Mouse (Mus musculus) bone marrow macrophage, adult 2 months (primary cell): ENCODE measurements around the gene Hyal3. TPM values are rescaled to one million over a fixed set of nuclear protein-coding genes. Genes with fewer than 3 reads are reported as not detected.

Experiments used
- H3K27ac ChIP-seq: 2 replicates; pipeline ENCODE4 v1.5.1; 2012; ENCODE audit warnings: low read depth, low read length; ENCODE audit not compliant: insufficient read depth
- H3K4me1 ChIP-seq: 2 replicates; pipeline ENCODE4 v1.6.1; 2012; ENCODE audit warnings: low read length; ENCODE audit not compliant: control insufficient read depth, insufficient read depth
- H3K4me3 ChIP-seq: 2 replicates; pipeline ENCODE4 v1.5.1; 2012; ENCODE audit warnings: mild to moderate bottlenecking, low read length, moderate library complexity; ENCODE audit not compliant: insufficient read depth
- CTCF ChIP-seq: IDR thresholded peaks from 2 replicates; pipeline ENCODE4 v1.5.1; 2012; ENCODE audit warnings: low read depth, mild to moderate bottlenecking, low read length, moderate library complexity
- POLR2A ChIP-seq: IDR thresholded peaks from 2 replicates; pipeline ENCODE4 v1.6.1; 2012; ENCODE audit warnings: mild to moderate bottlenecking, low read depth, low read length, borderline replicate concordance
- polyA plus RNA-seq: library from polyadenylated mRNA; stranded (reverse); fragments of >200 nt; gene quantifications from 2 replicates; pipeline ENCODE4 v1.2.4, GENCODE M21; 2012; ENCODE audit not compliant: missing spikeins, insufficient read depth, insufficient read length

The Hyal3 gene
- polyA plus RNA-seq, 1 experiment: 0.29 TPM

DNA sequence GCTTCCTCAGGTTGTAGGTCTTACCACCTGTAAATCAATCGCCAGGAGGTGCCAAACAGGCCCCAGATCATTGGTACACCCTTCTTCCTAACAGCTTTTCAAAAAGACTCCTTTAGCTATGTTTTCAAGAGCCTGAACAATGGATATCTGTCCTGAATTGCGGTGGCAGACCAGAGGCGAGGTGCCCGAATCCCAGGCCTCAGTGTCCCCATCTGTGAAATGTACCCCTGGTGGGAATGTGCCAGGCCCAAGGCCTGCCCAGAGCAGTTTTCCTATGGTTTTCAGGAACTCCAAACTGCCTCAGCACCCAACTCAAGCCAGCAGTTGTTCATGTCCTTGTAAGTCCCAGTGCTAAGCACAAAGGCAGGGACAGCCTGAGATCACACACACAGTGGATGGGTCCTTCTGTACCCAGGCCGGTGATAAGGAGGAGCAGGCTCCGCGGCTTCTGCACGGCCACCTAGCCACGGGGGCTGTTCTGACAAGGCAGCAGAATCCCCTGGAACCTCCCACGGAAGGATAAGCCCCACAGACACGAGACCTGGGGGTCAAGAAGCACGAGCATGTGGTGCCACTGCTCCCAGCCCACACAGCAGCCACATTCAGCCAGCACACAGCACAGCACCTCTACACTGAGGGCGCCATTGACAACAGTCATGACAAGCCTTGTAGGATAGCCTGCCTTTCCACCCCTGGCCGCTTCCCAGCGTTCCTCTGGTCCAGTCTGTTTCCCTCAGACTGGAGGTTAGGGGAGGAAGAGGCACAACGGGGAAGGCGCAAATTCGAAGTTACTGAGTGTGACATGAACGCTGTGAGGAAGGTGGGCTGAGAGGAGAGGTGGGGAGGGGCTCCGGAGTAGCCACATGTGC, 47.0 kb downstream of the Hyal3 start:
- Histone ChIP-seq H3K4me1 (peaks cover 78% of the 10 kb centered on the region), H3K27ac (no peak overlapping the region), H3K4me3 (no peak overlapping the region)
- no peak for TF ChIP-seq POLR2A
- no peak for TF ChIP-seq CTCF

DNA sequence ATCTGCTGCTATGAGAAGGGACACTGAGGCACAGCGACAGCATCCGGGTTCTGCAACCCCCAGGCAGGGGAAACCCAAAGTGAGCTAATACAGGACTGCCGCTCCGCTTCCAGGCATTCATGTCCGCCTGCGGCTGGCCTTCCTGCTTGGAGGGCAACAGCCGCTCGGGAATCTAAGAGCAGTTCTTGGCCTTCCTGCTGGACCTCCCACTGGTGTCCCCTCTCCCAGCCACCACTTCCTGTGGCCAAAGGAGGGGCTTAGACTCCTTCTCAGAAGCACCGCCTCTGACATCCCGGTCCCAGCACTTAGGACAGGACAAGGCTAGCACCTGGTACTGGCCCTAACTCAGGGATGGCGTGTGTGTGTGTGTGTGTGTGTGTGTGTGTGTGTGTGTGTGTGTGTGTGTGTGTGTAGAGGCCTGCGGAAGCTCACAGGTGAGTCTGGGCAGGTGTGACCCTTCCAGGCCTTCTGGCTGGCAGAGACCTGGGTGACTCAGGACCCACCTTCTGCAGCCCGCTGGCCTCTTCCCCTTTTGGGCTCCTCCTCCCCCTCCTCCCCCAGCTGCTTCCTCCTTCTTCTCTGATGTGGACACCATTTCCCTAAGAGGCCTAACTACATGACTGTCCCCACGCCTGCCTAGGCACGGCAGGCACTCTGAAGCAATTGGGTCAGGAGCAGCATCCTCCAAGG, 48.2 kb downstream of the Hyal3 start:
- Histone ChIP-seq H3K4me3 (peak overlapping the region; percentile 55), H3K27ac (peak overlapping the region; percentile 91), H3K4me1 (peaks cover 73% of the 10 kb centered on the region)
- TF ChIP-seq CTCF: no peak
- TF ChIP-seq POLR2A: no peak

DNA sequence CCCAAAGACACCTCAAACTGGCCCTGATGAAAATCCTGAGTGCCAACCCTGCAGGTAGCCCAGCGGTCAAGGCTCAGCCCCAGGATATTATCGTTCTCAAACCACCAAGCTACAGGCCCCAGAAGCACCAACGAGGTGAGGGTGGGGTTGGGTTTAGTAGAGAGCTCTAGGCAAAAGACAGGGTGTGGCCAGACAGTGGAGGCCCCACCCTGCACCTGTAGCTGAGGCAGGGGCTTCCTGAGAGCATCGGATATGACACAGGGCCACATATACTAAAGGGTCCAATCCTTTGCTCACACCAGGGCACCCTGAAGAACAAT, 48.8 kb downstream of the Hyal3 start:
- Histone ChIP-seq H3K27ac (peak overlapping the region; percentile 91), H3K4me3 (peak overlapping the region; percentile 55), H3K4me1 (peaks cover 68% of the 10 kb centered on the region)
- TF ChIP-seq CTCF: no peak
- TF ChIP-seq POLR2A: no peak

DNA sequence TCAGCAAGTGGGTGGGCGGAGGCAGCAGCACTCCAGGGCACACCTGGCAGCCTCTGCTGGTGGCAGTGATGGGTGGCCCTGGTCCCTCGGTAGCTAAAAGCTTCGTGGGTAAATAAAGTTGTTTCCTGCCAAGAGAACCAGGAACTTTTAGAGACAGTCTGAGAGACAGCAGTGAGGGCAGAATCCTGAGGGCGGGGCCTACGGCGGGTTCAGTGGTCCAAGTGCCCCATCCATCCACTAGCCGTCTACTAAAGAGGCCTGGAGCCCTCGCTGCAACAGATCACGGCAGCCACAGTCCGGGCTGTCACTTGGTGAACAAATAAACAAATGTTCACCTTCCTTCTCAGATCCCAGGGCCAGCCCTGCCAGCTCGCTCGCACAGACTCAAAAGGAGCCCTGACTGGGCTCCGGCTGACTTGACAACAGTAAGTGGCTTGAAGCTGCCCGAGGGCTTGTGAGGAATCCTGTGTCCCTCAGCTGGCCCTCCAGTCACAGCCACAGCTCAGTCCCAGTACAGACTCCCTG, 49.3 kb downstream of the Hyal3 start:
- peak overlapping the region; percentile 55 for H3K4me3 ChIP-seq
- TF ChIP-seq CTCF (no peak), POLR2A (no peak)
- H3K27ac ChIP-seq: peak overlapping the region; percentile 91
- H3K4me1 ChIP-seq: peaks cover 64% of the 10 kb centered on the region

DNA sequence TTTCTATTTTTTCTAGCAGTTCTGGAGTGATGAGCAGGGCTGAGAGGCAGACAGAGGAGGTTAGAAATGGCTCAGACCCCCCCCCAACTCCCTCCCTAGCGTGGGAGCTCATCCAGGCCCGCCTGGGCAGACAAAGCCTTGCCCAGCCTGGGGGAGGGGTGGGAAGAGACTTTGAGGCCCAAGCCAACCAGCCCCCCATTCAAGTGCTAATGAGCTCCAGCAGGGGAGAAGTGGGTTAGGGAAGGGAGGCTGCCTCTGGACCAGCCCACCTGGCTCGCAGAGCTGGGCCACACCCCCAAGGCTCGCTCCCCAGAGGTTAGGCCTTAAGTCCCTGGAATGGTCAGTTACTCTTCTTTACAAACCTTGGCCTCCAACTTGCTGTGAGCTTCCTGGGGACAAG, 50.0 kb downstream of the Hyal3 start:
- Histone ChIP-seq H3K27ac (no peak overlapping the region), H3K4me1 (peaks cover 58% of the 10 kb centered on the region), H3K4me3 (no peak overlapping the region)
- TF ChIP-seq CTCF (no peak), POLR2A (no peak)

DNA sequence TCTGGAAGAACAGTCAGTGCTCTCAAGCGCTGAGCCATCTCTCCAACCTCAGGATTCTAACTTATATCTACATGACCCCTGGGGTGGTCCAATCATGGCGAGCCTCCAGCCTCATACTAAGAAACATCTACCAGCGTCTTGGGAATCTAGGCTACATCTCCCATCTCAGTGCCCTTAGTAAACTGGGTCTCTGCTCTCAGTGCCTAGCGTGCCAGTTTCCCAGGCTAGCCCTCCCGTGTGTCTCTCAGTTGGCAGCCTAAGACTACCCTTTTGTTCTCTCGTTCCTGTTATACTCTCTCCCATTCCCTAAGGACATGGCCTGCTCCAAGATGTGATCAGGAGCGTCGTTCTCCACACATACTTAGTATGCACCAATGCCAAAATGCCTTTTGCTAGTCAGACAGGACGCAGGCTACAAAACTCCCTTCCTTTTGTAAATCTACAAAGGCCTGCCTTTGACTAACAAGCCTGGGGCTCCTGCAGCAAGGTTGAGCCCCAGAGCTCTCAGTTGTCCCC, 50.8 kb downstream of the Hyal3 start:
- H3K27ac ChIP-seq: no peak overlapping the region
- TF ChIP-seq POLR2A (no peak), CTCF (no peak)
- H3K4me1 ChIP-seq: peaks cover 60% of the 10 kb centered on the region
- no peak overlapping the region for H3K4me3 ChIP-seq

DNA sequence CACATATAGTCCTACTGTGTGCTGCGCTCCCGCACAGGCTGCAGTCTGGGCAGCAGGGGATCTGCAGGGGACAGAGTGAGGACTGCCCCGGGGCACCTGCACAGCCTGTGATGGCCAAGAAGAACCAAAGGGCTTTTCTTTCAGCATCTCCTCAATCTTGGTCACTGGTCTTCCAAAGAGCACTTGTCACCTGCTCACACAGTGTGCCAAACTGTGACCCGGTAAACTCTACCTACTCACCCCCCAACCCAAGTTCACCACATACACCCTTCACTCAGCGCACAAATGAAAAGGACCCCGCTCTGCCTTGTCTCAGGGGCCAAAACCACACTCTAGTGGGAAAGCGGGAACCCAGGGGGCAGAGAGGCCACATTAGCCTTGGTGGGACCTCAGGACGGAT, 51.2 kb downstream of the Hyal3 start:
- H3K4me1 ChIP-seq: peaks cover 56% of the 10 kb centered on the region

DNA sequence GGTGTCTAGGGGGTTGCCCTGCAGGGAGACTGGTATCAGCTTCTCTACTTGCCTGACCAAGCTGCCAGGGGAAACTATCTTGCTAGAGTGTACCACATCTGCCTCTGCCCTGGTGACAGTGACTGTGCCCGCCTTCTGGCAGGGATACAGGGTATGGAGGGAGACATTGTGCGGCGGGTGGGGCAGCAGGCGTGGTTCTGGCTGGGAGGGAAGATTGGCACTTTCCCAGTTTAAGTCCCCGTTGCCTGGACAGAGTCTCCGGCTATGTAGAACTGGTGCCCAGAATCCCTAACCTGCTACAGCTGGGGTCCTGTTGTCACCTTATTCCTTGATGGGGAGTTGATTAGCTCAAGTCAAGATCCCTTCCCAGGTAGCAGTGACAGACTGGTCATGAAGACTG, 51.9 kb downstream of the Hyal3 start:
- peaks cover 51% of the 10 kb centered on the region for H3K4me1 ChIP-seq
- H3K27ac ChIP-seq: peak overlapping the region; percentile 88
- TF ChIP-seq CTCF: no peak
- no peak for TF ChIP-seq POLR2A
- H3K4me3 ChIP-seq: peak overlapping the region; percentile 85

More for the DNA sequence above, 51.2 kb downstream of the Hyal3 start:
- no peak for TF ChIP-seq CTCF
- TF ChIP-seq POLR2A: no peak
- Histone ChIP-seq H3K27ac (no peak overlapping the region), H3K4me3 (peak overlapping the region; percentile 85; the same call in 1 of the 2 replicates)

DNA sequence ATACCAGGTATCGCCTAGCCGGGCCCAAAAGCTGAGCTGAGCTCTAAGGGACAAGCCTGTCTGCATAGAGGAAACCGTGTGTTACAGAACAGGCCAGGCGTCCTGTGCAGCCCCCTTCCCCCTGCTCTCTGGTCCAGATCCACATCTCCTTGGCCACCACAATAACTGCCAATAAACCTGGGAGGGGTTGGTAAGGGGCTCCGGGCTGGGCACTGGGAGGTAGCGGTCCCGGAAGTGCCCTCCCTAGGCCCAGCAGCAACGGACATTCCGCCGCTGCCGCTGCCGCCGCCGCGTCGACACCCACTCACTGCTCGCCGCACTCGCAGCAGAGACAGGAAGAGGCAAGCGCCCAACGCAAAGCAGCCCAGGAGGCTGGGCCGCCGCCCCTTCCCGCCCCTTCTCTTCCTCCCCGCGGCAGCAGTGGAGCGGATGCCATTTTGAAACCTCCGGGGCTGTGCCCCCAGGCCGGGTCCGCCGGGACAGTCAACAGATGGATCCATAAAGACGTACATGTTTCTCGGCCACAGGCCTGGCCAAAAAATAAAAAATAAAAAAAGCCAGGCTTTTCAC, 52.6 kb downstream of the Hyal3 start:
- H3K4me1 ChIP-seq: peaks cover 44% of the 10 kb centered on the region
- H3K27ac ChIP-seq: peak overlapping the region; percentile 88
- H3K4me3 ChIP-seq: peak overlapping the region; percentile 85
- no peak for TF ChIP-seq POLR2A
- no peak for TF ChIP-seq CTCF
